Mouse (Mus musculus): ENCODE data around the gene Lamc3.
A peak's percentile ranks its signal among the peaks of the same experiment; 100 is the strongest.

Lamc3 gene

DNA sequence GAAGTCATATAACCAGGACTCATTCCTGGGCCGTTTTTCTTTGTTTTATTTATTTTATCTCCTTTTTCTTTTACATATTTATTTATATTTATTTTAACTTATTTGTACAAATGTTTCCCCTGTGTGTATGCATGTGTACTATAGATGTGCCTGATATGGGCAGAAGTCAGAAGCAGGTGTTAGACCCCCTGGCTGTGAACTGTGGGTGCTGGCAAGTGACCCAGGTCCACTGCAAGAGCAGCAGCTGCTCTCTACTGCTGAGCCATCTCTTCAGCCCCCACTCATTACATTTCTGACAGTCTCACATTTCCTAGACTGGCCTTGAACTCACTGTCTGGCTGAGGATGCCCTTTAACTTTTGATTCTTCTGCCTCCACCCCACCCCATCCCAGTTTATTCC lies 51.2 kb downstream of the Lamc3 start:
- no peak for DNase-seq

DNA sequence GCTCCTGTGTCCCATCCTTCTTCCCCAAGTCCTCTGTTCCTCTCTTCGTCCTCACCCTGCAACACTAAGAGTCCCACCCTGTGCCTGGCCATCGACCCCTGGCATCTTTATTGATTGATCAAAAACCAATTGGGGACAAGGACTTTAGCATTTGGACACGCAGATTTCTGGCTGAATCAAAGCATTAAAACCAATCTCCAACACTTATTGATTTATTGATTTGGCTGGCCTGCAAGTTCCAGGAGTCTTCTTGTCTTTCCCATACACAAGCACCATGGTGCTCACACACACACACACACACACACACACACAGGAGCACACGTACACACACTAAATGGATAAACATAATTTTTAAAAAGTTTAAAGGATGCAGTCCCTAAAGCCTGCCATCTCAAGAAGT lies 55.9 kb downstream of the Lamc3 start:
- no peak for DNase-seq

DNA sequence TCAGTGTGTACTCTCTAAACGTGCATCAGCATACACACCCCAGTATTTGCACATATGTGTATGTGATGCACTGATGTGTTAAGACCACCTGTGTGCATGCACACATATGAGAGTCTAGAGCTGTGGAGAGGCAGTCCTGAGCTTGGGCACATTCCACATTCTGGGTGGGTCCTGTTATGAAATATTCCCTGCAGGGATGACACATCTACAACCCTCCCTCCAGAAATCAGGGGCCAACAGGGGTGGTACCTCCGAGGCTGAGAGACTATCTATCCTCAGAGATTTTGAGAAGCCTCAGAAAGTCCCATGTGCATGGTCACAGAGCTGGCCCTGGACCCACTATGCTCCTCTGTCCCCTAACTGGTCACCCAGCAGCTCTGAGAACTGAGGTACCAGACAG lies 58.5 kb downstream of the Lamc3 start:
- DNase-seq: no peak

DNA sequence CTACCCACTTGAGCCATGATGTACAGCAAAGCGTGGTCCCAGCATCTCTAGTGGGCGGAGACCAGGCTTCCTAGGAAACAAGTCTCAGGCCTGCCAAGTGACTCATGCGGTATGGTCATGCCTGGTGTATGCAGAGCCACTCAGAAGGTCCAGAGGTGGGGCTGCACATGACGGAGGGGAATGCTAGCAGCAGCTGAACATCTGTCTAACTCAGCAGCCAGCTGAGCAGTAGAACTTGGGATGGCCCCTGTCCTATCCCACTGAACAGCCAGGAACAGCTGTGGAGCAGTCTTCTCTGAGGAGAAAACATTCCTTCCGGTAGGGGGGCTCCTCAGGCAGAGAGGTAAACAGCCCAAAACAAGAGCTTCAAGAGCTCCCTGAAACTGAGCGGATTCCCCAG lies 61.3 kb downstream of the Lamc3 start:
- no peak for DNase-seq

DNA sequence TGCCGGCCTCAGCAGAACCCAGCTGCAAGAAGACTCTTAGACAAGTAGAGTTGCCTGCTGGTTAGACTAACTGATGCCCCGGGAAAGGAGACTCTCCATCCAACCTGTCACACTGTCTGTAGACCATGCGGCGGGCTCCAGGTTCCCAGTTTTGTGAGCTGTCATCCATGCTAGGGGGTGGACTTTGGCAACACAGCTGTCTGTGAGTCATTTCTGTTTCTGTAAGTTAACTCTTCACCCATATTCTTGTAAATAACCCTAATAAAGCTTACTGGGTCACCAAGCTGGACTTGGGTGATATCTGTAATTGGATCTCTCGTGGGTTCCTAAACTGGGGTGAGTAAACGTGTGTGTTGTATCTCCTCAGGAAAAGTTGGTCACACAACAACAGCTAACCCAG lies 61.7 kb downstream of the Lamc3 start:
- no peak for DNase-seq

DNA sequence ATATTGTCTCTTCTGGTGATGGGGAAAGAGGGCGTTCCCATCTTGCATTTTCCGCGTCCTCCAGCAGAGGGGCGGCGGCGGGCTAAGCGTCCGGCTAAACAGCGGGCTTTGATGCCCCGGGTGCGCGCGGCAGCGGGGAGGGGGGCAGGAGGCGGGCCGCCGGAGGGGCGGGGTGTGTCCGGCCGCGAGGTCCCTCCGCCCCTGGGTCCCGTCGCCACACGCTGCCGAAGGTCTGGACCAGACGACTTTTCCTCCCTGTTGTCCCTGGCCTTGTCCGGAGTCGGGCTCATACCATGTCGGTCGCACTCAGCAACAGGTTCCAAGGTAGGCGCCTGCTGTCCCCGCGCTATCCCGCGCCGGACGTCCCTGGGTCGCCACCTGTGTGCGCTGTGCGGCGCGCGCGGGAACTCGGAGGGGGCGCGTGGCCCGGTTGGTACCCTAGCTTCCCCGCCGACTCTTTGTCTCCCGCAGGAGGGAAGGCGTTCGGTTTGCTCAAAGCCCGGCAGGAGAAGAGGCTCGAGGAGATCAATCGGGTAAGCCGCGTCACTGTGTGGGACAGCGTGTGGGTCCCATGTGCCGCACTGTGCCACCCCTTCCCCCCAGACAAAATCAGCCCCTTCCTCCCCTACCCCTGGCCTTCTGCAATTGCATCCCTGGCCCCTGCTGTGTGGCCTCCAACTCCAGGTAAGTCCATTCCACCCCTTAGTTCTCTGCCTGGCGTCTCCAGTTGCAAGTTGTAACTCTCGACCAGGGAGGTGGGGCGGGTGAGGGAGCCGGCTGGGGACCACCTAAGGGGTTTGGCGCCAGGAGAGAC lies 63.2 kb downstream of the Lamc3 start, which contains the start of gene Aif1l:
Gene Aif1l, plus strand, starts transcription at position 82 of the 814 bp plus-strand sequence.
- DNase-seq: no peak

DNA sequence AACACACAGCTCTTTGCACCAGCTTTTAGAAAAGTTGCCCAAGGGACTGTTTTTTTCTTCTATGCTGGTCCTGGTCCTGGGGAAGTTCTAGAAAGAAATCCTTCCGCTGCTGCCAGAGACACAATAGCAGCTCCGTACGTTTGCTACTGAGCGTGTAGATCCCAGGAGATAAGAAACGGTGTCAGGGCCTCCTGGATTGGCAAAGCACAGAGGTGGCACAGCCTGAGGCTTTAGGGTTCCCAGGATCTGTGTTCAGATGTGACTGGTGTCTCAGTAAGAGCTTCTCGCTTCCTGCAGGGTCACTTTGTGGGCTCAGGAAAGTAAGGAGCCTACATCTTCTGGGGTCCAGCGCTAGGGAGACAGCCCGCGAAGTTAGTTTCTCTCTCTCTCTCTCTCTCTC lies 63.9 kb downstream of the Lamc3 start:
- no peak for DNase-seq

DNA sequence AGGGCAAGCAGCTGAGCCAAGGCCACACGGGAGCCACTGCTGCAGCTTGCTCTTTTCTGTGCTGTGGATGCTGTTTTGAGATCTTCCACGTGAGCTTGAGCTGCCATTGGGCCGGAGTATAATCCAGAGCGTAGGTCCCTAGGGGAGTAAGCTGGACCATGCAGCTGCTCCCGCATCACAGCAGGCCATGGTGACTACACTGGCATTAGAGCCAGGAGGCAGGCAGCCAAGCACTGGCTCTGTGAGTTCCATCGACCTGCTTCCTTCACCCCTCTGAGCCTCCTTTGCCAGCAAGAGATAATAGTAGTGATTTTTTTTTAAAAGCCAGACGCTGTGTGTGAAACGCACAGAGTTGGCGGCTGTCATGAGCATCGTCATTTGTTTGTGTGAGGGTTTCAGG lies 65.1 kb downstream of the Lamc3 start:
- DNase-seq: no peak

DNA sequence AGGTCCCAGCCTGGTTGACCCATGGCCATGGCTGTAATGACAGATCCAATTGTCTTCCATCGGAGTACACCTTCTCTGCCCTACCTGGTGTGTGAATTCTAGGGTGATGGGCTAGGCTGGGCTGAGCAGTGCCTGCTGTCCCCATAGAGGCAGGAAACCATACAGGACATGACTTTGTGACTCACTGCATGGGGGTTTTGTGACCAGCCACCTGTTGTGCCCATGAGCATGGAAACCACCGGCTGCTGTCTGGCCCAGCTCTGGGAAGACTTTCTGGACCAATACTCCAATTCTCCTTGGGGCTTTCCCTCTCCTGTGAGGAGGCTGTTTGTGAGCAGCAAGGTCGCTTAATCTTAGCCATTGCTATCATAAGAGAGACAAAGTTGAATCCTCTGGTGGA lies 65.6 kb downstream of the Lamc3 start:
- DNase-seq: no peak

DNA sequence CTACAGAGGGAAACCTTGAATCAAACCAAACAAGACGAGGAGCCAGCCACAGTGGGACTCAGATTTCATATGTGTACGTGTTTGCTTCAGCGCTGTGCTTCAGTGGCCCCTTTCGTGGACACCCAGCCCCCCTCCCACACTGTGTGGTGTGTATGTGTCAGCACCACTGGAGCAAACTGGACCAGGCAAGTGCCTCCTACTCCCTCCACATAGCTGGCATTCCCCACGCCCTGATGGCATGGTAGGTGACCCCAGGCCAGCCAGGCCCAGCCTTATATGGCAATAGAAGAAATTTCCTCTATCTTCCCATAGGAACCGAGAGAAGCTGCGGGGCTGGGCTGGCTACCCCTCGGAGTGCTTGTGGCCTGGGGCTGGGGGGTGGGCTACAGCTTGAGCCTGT lies 66.6 kb downstream of the Lamc3 start:
- DNase-seq: no peak

DNA sequence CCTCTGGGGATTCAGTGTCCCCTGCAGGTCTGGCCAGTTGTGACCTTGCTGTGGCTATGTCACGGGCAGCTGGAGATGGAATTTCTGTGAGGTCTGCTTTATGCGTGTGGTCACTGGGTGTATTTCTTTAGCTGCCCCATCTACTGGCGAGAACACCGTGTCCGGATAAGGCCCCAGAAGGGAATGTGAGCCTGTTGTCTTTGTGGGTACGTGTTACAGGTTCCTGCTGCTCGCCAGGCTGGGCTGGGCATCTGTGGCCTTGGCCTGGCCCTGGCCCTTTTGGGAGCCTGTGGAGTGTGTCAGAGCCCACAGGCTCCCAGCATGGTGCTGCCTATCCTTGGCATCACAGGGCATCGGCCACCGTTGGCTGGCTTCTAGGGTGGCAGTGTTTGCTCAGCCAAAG lies 67.7 kb downstream of the Lamc3 start:
- peak; percentile 31 for DNase-seq

DNA sequence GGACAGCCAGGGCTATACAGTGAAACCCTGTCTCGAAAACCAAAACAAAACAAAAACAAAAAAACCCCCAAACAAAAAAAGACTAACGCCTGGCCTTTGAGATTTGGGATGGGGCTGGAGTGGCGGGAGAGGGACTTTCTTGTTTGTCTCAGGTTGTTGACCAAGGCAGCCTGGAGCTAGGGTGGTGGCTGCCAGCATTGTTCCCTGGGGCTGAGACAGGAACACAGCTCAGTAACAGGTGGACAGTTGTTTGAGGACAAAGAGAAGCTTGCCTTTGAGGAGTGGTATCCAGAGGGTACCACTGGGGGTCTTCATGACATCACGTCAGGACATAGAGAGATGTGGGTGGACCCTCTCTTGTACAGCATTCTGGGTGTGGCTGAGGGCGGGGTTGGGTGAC lies 68.6 kb downstream of the Lamc3 start:
- no peak for DNase-seq

DNA sequence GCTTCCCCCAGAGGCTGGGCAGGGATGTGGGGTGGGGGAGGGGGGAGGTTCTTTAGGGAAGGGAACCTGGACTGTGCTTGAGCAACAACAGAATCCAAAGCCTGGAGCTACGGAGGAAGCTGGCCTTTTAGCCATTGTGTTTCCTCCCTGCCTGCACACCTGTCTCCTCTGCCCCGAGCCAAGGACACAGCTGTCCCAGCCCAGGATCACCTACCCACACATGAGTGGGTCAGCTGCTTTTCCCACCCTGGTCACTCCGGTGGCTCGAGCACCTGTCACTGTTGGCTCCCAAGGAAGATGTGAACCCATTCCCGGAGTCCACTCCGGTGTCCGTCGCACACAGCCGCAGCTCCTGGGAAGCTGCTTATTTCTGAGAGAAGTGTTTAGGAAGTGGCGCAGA lies 70.1 kb downstream of the Lamc3 start:
- no peak for DNase-seq

DNA sequence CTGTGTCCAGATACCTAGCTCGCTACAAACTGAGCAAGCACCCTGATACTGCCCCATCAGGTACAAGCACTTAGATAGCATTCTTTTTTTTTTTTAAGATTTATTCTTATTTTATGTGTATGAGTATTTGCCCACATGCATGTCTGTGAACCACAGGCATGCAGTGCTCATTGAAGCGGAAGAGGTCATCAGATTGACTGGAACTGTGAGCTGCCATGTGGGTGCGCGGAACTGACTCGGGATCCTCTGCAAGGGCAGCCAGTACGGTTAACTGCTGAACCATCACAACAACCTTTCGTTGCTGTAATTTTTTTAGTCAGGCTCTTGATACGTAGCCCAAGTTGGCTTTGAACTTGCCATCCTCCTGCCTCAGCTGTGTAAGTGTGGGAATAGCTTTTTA lies 73.9 kb downstream of the Lamc3 start:
- no peak for DNase-seq

DNA sequence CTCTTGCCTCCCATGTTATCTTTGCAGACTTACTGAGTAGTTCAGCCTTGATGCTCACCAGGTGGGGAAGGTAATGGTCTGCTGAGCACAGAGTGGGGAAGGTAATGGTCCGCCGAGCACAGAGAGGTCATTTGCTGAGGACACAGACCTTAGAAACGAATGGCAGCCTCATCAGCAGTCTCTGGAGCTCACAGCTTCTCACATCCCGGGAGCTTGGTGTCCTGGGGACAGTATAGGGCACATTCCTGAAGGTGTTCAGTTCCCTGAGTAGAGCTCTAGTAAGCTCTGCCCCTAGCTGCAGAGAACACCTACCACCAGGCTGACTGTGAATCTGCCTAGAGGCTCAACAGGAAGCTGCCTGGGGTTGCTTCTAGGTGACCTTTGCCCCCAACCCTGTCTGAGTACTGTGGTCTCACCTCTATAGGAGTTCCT lies 74.7 kb downstream of the Lamc3 start:
- DNase-seq: no peak

DNA sequence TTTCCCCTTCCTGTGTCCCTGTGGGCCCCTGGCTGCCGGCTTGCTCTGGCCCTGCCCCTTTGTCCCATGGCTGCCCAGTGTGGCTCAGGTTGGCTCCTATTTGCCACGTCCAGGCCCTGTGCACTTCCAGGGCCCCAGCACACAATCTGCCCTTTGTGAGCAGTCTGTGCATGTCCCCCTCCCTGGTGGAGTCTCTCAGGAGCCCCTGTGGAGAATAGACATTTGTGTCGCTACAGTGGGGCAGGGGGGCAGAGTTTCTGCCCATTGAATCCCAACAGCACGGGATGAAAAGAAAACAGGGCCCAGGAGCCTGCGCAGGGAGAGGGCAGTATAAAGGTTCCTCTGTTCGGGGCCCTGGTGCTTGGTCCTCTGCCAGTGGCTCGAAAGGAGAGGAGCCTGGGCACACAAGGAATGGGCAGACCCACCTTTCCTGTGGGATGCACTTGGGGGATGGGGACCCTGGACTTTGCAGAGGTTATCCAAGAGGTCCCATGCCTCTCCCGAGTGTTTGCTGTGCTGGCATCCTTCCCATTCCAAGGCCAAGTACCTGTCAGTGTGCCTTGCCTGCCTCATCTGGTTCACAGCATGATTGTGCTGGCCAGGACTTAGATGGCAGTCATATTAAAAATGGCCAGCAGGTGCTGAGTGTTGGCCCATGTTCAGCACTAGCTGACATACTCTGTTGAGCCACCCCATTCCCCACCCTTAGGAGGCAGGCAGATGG lies 75.6 kb downstream of the Lamc3 start:
- DNase-seq: peak; percentile 62

DNA sequence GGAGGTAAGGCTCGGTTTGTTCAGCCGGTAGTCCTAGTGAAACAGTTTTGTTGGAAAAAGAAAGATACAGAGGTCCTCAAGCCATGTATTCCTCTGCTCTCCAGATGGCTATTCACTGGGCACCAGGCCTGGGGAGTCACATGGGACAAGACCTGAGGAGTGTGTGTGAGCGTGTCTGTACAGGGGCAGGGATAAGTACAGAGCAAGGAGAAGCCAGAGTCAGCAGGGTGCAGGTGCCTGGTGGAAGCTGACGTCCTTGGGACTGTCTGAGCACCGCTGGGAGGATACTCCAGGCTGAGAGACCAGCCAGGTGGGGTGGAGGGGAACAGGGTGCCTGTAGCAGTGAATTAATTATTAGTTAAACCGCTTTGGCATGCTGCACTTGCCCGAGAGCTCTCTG lies 76.4 kb downstream of the Lamc3 start:
- peak; percentile 49 for DNase-seq

DNA sequence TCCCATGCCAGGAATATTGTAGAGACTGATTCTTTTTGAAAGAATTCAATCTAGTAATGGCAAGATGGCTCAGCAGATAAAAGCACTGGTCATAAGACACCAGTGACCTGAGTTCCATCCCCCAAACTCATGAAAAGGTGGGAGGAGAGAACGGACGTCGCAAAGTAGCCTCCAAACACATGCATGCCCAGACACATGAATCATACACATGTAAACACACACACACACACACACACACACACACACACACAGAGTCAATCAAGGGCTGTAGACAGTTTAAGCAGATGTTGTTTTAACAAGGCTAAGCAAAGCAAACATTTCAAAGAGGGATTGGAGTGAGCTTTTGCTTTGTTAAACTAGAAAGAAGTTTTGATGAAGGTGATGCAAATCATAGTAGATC lies 77.1 kb downstream of the Lamc3 start:
- DNase-seq: no peak

DNA sequence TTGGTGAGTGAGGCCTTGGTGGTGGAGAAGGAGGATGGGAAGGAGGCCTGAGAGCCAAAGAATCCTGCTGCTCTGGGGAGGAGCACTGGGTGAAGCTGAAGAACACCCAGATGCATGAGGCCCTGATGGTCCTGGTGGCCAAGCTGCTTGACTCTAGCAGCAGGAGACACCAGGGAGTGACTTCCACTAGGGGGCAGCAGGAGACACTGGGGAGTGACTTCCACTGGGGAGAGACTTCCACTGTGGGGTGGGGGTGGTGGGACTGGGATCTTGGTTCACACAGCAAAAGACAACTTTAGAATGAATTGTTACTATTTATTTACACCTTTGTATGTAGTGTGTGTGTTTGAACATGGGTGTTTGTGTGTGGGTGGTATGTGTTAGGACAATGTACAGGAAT lies 78.0 kb downstream of the Lamc3 start:
- DNase-seq: no peak

DNA sequence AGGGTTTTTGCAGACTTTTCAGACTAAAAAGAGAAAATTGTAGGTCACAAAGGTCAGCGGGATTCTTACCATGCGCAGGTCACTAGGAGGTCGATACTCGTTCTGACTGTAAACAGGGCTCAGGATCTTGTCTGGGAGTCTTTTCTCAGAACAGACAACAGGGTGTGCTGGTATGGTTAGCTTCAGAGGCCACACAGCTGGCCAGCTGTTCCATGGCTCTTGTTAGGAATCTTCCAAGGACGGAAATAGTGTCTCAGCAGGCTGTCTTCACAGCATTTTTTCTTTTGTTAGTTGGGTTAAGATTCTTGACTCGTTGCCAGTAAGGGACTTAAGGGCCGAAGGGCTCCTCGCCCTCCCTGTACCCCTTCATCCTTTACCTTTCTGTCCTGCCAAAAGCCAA lies 79.7 kb downstream of the Lamc3 start:
- DNase-seq: no peak

DNA sequence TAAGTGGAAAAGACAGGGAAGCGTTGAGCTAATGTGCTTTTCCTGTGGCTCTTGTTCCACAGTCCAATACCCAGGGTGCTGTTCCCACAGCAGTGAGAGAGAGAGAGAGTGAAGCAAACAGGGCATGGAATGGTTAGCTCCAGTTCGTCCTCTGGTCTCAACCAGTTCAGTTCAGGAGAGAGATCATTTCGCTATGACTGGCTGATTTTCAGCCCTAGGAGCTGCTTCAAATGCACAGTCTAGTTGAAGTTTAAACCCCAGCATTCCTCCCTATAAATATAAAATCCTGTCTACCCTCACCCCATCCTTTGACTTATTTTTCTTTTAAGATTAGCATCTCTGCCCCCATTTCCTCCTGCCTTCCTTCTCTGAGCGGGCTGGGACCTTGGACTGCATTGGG lies 85.5 kb downstream of the Lamc3 start:
- DNase-seq: no peak

DNA sequence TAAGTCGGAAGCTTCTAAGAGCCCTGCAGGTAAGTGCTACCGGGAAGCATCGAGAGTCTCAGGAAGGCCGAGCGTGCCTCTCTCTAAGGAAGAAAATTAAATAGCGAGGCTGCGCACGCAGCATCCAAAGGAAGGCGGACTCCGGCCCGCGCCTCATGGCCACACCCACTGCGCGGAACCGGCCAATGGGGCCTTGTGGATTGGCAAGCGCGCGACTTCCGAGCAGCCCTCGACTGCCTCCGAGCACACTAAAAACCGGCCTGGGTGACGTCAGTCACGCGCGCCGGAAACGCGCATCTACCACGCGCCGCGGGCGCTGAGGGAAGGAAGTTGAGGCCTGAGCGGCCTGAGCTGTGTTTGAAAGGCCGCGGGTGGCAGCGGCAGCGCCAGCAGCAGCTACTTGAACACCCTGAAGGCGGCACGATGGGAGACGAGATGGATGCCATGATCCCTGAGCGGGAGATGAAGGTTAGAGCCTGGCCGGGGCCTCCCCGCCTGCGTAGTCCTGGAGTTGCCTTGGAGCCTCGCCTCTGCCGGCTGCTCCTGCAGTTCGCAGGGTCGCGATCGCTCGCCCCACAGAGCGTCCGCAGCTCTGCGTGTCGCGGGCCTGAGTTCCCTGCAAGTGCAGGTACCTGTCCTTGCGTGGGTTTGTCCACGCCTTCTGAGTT lies 87.2 kb downstream of the Lamc3 start, which contains the start of gene Nup214:
Gene Nup214, plus strand, starts transcription at position 296 of the 668 bp plus-strand sequence.
- DNase-seq: peak; percentile 98

DNA sequence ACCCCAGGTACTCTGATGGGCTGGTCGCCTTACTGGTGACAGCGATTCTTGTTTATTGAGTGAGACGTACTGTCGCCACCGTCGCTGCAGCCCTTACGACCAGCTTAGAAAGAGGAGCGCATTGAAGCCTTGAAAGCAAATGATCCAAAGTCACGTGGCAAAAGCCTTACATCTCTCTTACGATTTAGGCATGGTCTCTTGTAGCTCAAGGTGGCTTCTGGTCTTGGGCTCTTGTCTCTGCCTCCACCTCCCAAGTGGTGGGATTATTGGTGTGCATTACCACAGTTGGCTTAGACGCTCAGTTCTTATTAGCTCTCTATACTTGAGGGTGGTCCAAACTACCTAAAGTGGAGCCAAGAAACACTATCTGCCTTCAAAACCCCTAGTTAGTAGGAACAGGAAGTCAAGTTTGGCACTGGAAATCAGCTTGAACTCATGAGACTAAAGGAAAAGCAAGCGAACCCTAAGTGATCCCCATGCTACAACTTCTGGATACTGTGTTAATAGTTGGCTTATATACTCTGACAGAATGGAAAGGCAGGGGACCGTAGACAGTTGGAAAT lies 87.8 kb downstream of the Lamc3 start:
- no peak for DNase-seq

DNA sequence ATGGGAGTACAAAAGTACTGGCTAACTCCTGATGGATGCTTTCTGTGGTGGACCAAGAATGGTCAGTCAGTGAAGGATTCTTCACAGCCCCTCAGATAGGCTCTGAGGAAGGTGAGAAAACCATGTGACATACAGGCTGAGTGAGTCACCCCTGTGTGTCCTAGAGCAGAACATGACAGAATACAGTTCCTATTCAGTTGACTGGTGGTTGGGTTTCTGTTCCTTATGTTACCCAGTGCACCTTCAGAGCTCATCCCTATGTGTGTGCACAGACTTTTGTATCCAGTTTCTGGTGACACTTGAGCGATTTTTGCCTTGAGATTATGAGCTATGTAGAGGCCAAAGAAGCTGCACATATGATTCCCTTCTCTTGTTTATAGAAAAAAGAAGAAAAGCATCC lies 100.7 kb downstream of the Lamc3 start:
- DNase-seq: no peak

All from cerebellum, adult 8-10 months (tissue).